10 mouse cellular contexts compared by ENCODE assay signal in the genomic region with DNA sequence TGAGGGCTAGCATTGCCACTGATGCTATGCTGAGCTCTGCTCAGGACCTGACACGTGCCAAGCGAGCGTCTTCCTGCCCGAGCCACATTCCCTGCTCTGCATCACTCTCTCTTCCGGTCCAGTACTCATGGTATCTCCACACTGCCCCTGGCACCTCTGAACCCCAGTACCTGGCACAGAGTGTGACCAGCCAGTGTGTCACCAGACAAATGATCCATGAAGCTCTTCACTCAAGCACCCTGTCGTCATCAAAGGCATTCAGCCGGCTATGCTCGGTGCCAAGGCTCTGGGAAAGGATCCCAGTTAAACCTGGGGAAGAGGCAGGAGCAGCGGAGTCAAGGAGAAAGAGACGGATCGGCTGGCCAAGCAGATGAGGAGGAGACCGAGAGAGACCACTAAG. TPM values are rescaled to one million over a fixed set of nuclear protein-coding genes. Genes with fewer than 3 reads are reported as not detected.
A peak's percentile ranks its signal among the peaks of the same experiment; 100 is the strongest.
DNase-seq lines count a peak whose midpoint lies in the region; ATAC-seq and TF ChIP-seq lines count a peak whose summit lies in the region.
"Had no signal": no experiment of that assay in that cellular context is flagged by ENCODE, and none has a peak within 500 bp of the region (broad histone marks: within the 10 kb centered on the region; RNA-seq: fewer than 3 reads in every experiment).

No protein-coding gene starts in this region.

- no peaks in the 10 kb centered on the region for H3K4me1 ChIP-seq in forebrain, postnatal 0 days (ENCODE audit: insufficient read depth)
- H3K4me1 ChIP-seq in forebrain, embryonic 13.5 days = peaks cover 77% of the 10 kb centered on the region

- H3K9ac ChIP-seq in forebrain, postnatal 0 days = no peak overlapping the region
- H3K9ac ChIP-seq in forebrain, embryonic 13.5 days = no peak overlapping the region
- H3K9ac ChIP-seq: liver, embryonic 13.5 days had no signal

- no peaks in the 10 kb centered on the region for H3K27me3 ChIP-seq in forebrain, postnatal 0 days (ENCODE audit: insufficient read depth, low read length)
- H3K27me3 ChIP-seq in forebrain, embryonic 13.5 days = no peaks in the 10 kb centered on the region
- H3K27me3 ChIP-seq: liver, embryonic 13.5 days had no signal

- TF ChIP-seq CTCF in forebrain, postnatal 0 days (IDR thresholded peaks at IDR 0.05; ENCODE audit: low read depth) = no peak

- no peak overlapping the region for H3K4me2 ChIP-seq in forebrain, postnatal 0 days (ENCODE audit: low read depth)
- H3K4me2 ChIP-seq in forebrain, embryonic 13.5 days = no peak overlapping the region
- H3K4me2 ChIP-seq: liver, embryonic 13.5 days had no signal

- H3K36me3 ChIP-seq in forebrain, postnatal 0 days (ENCODE audit: insufficient read depth) = 0 out of 2 replicates have a peak, but pooled peaks cover 9% of the 10 kb centered on the region
- H3K36me3 ChIP-seq in forebrain, embryonic 13.5 days (ENCODE audit: poor library complexity, severe bottlenecking) = peaks cover 12% of the 10 kb centered on the region; the same call in 1 of the 2 replicates
- H3K36me3 ChIP-seq: liver, embryonic 13.5 days had no signal

- H3K4me3 ChIP-seq in forebrain, postnatal 0 days (ENCODE audit: low read depth, low read length) = no peak overlapping the region
- H3K4me3 ChIP-seq in forebrain, embryonic 13.5 days = no peak overlapping the region
- H3K4me3 ChIP-seq: liver, embryonic 13.5 days had no signal

- WGBS in forebrain, postnatal 0 days = 51% methylated on average over 12 of the region's 12 CpGs
- WGBS in forebrain, embryonic 13.5 days = 79% methylated on average over 12 of the region's 12 CpGs

- peak; percentile 30 for DNase-seq in forebrain, postnatal 0 days
- DNase-seq in Muller cell, postnatal 12 days (ENCODE audit: inconsistent ontology term) = peak; percentile 61
- peak; percentile 90 to 94 for DNase-seq in cerebellum, postnatal 14 days
- peak; percentile 73 to 82 for DNase-seq in kidney, adult 8-10 months
- no peak for DNase-seq in gastrocnemius, postnatal 4 days (ENCODE audit: low spot score in 2 of 2)
- no peak for DNase-seq in spleen, postnatal 4 days (ENCODE audit: low spot score in 2 of 2)
- DNase-seq: liver, embryonic 13.5 days; retina, postnatal 1 day had no signal

- ATAC-seq in forebrain, postnatal 0 days = no peak
- no peak for ATAC-seq in forebrain, embryonic 13.5 days
- no peak for ATAC-seq in megakaryocyte, adult 5-6 weeks (ENCODE audit: poor library complexity, severe bottlenecking)

- no peaks in the 10 kb centered on the region for H3K9me3 ChIP-seq in forebrain, postnatal 0 days (ENCODE audit: low read length)
- H3K9me3 ChIP-seq in forebrain, embryonic 13.5 days (replicated peaks) = no peaks in the 10 kb centered on the region
- H3K9me3 ChIP-seq: liver, embryonic 13.5 days had no signal

- H3K27ac ChIP-seq in forebrain, postnatal 0 days (ENCODE audit: low read depth, low read length) = no peak overlapping the region
- no peak overlapping the region for H3K27ac ChIP-seq in forebrain, embryonic 13.5 days
- H3K27ac ChIP-seq: liver, embryonic 13.5 days had no signal

RNA-seq across cellular contexts. Expression of gene Nkain1, which starts 16.1 kb away (rescaled TPM):
- 231 and 267 TPM in 2 replicates for total RNA-seq in forebrain, postnatal 0 days (2014; rRNA removed)
- polyA plus RNA-seq in forebrain, postnatal 0 days (2015; fragmentation: Nextera tagmentation; extraction: Ambion mirVana) = 9.1 and 10.9 TPM in 2 replicates
- polyA plus RNA-seq in forebrain, embryonic 13.5 days (2015; fragmentation: Nextera tagmentation; extraction: Ambion mirVana) = 4.9 and 5.4 TPM in 2 replicates
- not detected in 2 replicates for total RNA-seq in megakaryocyte, adult 5-6 weeks (2015)
- total RNA-seq in megakaryocyte, adult 5-6 weeks (2017) = not detected in 2 replicates
- total RNA-seq in gastrocnemius, postnatal 4 days (2021) = 10 to 100 TPM; 12.0 to 12.1 TPM
- polyA plus RNA-seq: liver, embryonic 13.5 days had no signal

Comparison
In these comparisons a context has a peak if more than half of its experiments do, and no peak if none do; other contexts are left out.
1. DNase-seq: peak in forebrain, postnatal 0 days (single experiment), Muller cell, postnatal 12 days (single experiment), cerebellum, postnatal 14 days (2 of 2) and kidney, adult 8-10 months (2 of 2); none in gastrocnemius, postnatal 4 days (0 of 2) and spleen, postnatal 4 days (0 of 2).
2. RNA of gene Nkain1, which starts 16.1 kb away (total RNA-seq): 231 to 267 TPM in forebrain, postnatal 0 days; 12.0 to 12.1 TPM in gastrocnemius, postnatal 4 days and not detected in megakaryocyte, adult 5-6 weeks; every median in the first group is over 10 times any median in the second.